Mouse (Mus musculus) CH12.LX (cell line): ENCODE data around the gene Stap2.
A peak's percentile ranks its signal among the peaks of the same experiment; 100 is the strongest.

Experiments
- CHD2 ChIP-seq: IDR thresholded peaks from 2 replicates; pipeline ENCODE4 v1.6.1; 2011; ENCODE audit warnings: low read length, improper control_type of control experiment
- CTCF ChIP-seq, 2 experiments: IDR thresholded peaks in 1 of 2; conservative IDR thresholded peaks in 1 of 2; 2 replicates each; pipeline ENCODE4 v1.5.1; 2011 to 2012; ENCODE audit warnings: low read depth in 2 of 2, low read length in 2 of 2, improper control_type of control experiment in 1 of 2, inconsistent platforms in 1 of 2, mild to moderate bottlenecking in 1 of 2, moderate library complexity in 1 of 2
- EP300 ChIP-seq: IDR thresholded peaks from 2 replicates; pipeline ENCODE4 v1.6.1; 2011; ENCODE audit warnings: low read length, improper control_type of control experiment
- HCFC1 ChIP-seq: IDR thresholded peaks from 2 replicates; pipeline ENCODE4 v1.6.1; 2012; ENCODE audit warnings: low read depth, mild to moderate bottlenecking, inconsistent platforms, low read length, improper control_type of control experiment
- POLR2A ChIP-seq: IDR thresholded peaks from 2 replicates; pipeline ENCODE4 v1.6.1; 2011; ENCODE audit warnings: low read depth, mild to moderate bottlenecking, improper control_type of control experiment, low read length
- POLR2AphosphoS2 ChIP-seq: IDR thresholded peaks from 2 replicates; pipeline ENCODE4 v1.6.1; 2011; ENCODE audit warnings: low read depth, low read length, improper control_type of control experiment
- RCOR1 ChIP-seq: conservative IDR thresholded peaks from 2 replicates; pipeline ENCODE4 v1.6.1; 2012; ENCODE audit warnings: low read depth, mild to moderate bottlenecking, inconsistent platforms, low read length, improper control_type of control experiment
- SMC3 ChIP-seq: IDR thresholded peaks from 2 replicates; pipeline ENCODE4 v1.6.1; 2011; ENCODE audit warnings: low read depth, low read length, improper control_type of control experiment
- ZKSCAN1 ChIP-seq: IDR thresholded peaks from 2 replicates; pipeline ENCODE4 v1.6.1; 2012; ENCODE audit warnings: low read depth, inconsistent platforms, low read length, improper control_type of control experiment, borderline replicate concordance
- ZNF384 ChIP-seq: IDR thresholded peaks from 2 replicates; pipeline ENCODE4 v1.6.1; 2012; ENCODE audit warnings: low read depth, low read length, improper control_type of control experiment, inconsistent platforms

DNA sequence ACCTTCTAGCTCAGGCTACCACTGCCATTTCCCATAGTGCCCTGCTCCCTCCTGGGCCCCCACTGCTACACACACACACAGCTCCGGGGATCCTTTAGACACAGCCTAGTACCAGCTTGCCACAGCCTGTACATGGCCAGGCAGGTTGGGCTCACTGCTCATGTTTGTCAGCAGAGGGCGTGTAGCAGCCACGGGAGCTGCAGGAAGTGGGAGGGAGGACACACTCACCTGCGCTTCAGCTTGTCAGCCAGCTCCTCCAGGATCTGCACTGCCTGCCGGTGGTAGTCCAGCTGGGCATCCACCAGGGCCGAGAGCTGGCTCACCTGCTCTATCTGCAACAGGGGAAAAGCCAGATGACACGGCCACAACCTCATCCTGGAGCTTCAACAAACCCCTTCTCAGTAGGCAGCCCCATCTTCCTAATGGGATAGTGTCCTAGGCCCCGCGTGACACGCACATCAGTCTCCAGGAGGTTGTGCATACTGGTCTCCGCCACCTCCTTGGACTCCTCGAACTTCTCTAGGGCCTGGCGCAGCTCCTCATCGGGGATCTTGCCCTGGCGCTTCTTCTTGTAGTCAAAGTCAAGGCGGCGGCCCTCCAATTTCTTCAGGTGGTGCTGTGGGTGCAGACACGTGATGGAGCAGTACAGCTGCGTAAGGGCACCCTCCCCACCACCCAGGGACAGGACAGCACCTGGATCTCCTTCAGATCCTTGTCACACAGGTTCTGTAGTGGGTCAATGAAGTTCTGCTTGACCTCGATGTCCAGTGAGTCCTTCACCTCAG lies 13.2 kb upstream of the Stap2 start:
- no peak for TF ChIP-seq HCFC1
- TF ChIP-seq CTCF (conservative IDR thresholded peaks at IDR 0.05 in 1 of 2, IDR thresholded peaks at IDR 0.05 in 1 of 2; ENCODE audit: low read depth in 2 of 2, low read length in 2 of 2), result peak in 1 of 2 experiments; percentile 59; a peak in 2 of 4 replicates
- TF ChIP-seq EP300, result no peak
- TF ChIP-seq ZKSCAN1, result no peak
- TF ChIP-seq POLR2AphosphoS2, result no peak
- TF ChIP-seq POLR2A, result no peak
- TF ChIP-seq ZNF384, result no peak
- TF ChIP-seq RCOR1, result no peak
- TF ChIP-seq SMC3, result peak; percentile 43
- no peak for TF ChIP-seq CHD2
